Mouse (Mus musculus) thymus, postnatal 0 days (tissue): ENCODE data around the gene Foxo3. TPM values are rescaled to one million over a fixed set of nuclear protein-coding genes. Genes with fewer than 3 reads are reported as not detected.

Source experiments
- DNase-seq: peaks from one replicate; pipeline ENCODE4 v3.0.0-alpha.2; 2015; ENCODE audit warnings: low spot score
- polyA plus RNA-seq: library from polyadenylated mRNA; unstranded; fragments of >200 nt; fragmentation: Nextera tagmentation; extraction: Ambion mirVana; gene quantifications from 2 replicates; pipeline ENCODE4 v1.2.1, GENCODE M21; 2015

Foxo3 gene
- polyA plus RNA-seq, 1 experiment from 2014 or later, result 14.0 TPM

GRCm38 (mm10) chr10:42227751-42228241, 48.8 kb downstream of the Foxo3 start:
- peak; percentile 8 for DNase-seq

GRCm38 (mm10) chr10:42226176-42226575, 50.4 kb downstream of the Foxo3 start:
- DNase-seq, result peak; percentile 23

- no peak for DNase-seq
Measured at GRCm38 (mm10) chr10:42225184-42225935, 51.2 kb downstream of the Foxo3 start.

- no peak for DNase-seq
Measured at GRCm38 (mm10) chr10:42221996-42222395, 54.6 kb downstream of the Foxo3 start.

GRCm38 (mm10) chr10:42221136-42221891, 55.2 kb downstream of the Foxo3 start:
- no peak for DNase-seq

- peak; percentile 31 for DNase-seq
Measured at GRCm38 (mm10) chr10:42220418-42220952, 56.1 kb downstream of the Foxo3 start.

GRCm38 (mm10) chr10:42211407-42211806, 65.1 kb downstream of the Foxo3 start:
- no peak for DNase-seq

- DNase-seq, result no peak
Measured at GRCm38 (mm10) chr10:42210641-42211040, 65.9 kb downstream of the Foxo3 start.

- no peak for DNase-seq
Measured at GRCm38 (mm10) chr10:42209809-42210208, 66.7 kb downstream of the Foxo3 start.

GRCm38 (mm10) chr10:42207612-42208011, 68.9 kb downstream of the Foxo3 start:
- no peak for DNase-seq

- no peak for DNase-seq
Measured at GRCm38 (mm10) chr10:42204768-42205412, 71.7 kb downstream of the Foxo3 start.

- DNase-seq, result no peak
Measured at GRCm38 (mm10) chr10:42203321-42204155, 73.0 kb downstream of the Foxo3 start.

GRCm38 (mm10) chr10:42202561-42202960, 74.0 kb downstream of the Foxo3 start:
- DNase-seq, result no peak

- DNase-seq, result no peak
Measured at GRCm38 (mm10) chr10:42199472-42199871, 77.1 kb downstream of the Foxo3 start.

- DNase-seq, result no peak
Measured at GRCm38 (mm10) chr10:42198682-42199081, 77.9 kb downstream of the Foxo3 start.

GRCm38 (mm10) chr10:42194784-42195183, 81.8 kb downstream of the Foxo3 start:
- DNase-seq, result no peak

- DNase-seq, result no peak
Measured at GRCm38 (mm10) chr10:42193981-42194380, 82.6 kb downstream of the Foxo3 start.

- peak; percentile 29 for DNase-seq
Measured at GRCm38 (mm10) chr10:42192951-42193350, 83.6 kb downstream of the Foxo3 start.

- no peak for DNase-seq
Measured at GRCm38 (mm10) chr10:42189674-42190434, 86.7 kb downstream of the Foxo3 start.

- no peak for DNase-seq
Measured at GRCm38 (mm10) chr10:42189037-42189436, 87.5 kb downstream of the Foxo3 start.
